Mouse (Mus musculus): Measurements from ENCODE around the gene Cdh13. TPM values are rescaled to one million over a fixed set of nuclear protein-coding genes. Genes with fewer than 3 reads are reported as not detected.

The Cdh13 gene
- polyA plus RNA-seq, 1 experiment from 2014 or later, result 159 TPM

DNA sequence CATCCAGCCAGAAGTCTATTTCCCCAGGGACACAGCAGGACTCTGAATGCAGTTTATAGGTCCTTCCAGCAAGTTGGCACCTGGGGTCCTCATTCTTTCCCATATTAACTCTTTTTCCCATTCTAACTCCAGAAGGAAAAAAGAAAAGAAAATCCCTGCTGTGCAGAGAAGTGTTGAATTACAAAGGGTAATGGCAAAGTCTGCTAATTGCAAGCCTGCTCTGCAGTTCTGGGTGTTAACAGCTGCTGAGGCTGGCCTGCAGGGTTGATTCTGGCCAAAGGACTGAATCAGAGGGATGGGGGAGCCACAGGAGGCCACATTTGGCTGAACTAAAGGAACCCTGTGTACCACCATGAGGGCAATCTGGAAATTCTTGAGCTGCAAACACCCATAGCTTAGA lies 562.2 kb downstream of the Cdh13 start:
- no peak for ATAC-seq
- no peak overlapping the region for H3K9ac ChIP-seq (ENCODE audit: low read depth, low read length)

DNA sequence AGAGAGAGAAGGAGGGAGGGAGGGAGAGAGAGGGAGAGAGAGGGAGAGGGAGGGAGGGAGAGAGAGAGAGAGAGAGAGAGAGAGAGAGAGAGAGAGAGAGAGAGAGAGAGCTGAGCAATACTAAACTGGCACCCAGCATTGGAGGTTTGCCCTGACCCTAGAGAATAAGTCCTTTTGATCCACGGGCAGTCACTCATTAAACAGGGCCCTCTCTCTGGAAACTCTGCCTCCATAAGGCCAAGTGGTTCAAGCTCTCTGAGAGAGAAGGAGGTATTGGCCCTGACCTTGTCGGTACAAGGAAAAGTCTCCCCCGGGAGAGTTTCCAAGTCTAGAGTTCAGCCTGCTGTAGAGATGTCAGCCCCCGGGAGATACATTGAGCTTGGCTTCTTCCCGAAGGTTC lies 564.5 kb downstream of the Cdh13 start:
- no peak overlapping the region for H3K4me2 ChIP-seq (ENCODE audit: low read length)
- H3K4me3 ChIP-seq (ENCODE audit: low read depth, low read length), result no peak overlapping the region
- no peak overlapping the region for H3K27ac ChIP-seq (ENCODE audit: low read length)
- WGBS, result 71% methylated on average over 5 of the region's 5 CpGs
- H3K27me3 ChIP-seq (ENCODE audit: control insufficient read depth, insufficient read depth, low read depth, low read length), result no peaks in the 10 kb centered on the region
- H3K4me1 ChIP-seq (ENCODE audit: control insufficient read depth, insufficient read depth, low read length), result peaks cover 2% of the 10 kb centered on the region; the same call in 1 of the 2 replicates
- no peaks in the 10 kb centered on the region for H3K36me3 ChIP-seq (ENCODE audit: control insufficient read depth, insufficient read depth, low read length)
- H3K9me3 ChIP-seq (replicated peaks; ENCODE audit: control insufficient read depth, low read length, poor library complexity, severe bottlenecking), result no peaks in the 10 kb centered on the region
- ATAC-seq, result no peak
- no peak overlapping the region for H3K9ac ChIP-seq (ENCODE audit: low read depth, low read length)

More for the DNA sequence above, 562.2 kb downstream of the Cdh13 start:
- H3K27me3 ChIP-seq (ENCODE audit: control insufficient read depth, insufficient read depth, low read depth, low read length), result no peaks in the 10 kb centered on the region
- H3K36me3 ChIP-seq (ENCODE audit: control insufficient read depth, insufficient read depth, low read length), result no peaks in the 10 kb centered on the region
- H3K27ac ChIP-seq (ENCODE audit: low read length), result no peak overlapping the region
- H3K4me2 ChIP-seq (ENCODE audit: low read length), result no peak overlapping the region
- no peaks in the 10 kb centered on the region; the same call in 1 of the 2 replicates for H3K9me3 ChIP-seq (replicated peaks; ENCODE audit: control insufficient read depth, low read length, poor library complexity, severe bottlenecking)
- H3K4me3 ChIP-seq (ENCODE audit: low read depth, low read length), result no peak overlapping the region
- H3K4me1 ChIP-seq (ENCODE audit: control insufficient read depth, insufficient read depth, low read length), result peaks cover 2% of the 10 kb centered on the region; the same call in 1 of the 2 replicates

DNA sequence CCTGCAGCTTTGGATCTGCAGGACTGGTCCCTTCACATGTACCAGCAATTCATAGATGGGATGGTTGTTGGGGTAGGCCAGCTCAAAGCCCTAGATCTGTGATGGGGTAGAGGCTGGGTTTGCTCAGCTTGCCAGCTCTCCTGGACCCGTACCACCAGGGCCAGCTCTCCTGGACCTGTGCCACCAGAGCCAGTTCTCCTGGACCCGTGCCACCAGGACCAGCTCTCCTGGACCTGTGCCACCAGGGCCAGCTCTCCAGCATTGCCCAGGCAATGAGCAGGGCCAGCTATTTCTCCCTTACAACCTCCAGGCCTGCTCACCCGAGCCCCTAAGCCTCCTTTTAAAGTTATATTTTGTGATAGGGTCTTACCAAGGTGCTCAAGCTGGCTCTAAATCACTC lies 566.0 kb downstream of the Cdh13 start:
- Histone ChIP-seq H3K36me3 (ENCODE audit: control insufficient read depth, insufficient read depth, low read length) (no peaks in the 10 kb centered on the region), H3K9ac (ENCODE audit: low read depth, low read length) (no peak overlapping the region), H3K4me3 (ENCODE audit: low read depth, low read length) (no peak overlapping the region), H3K9me3 (replicated peaks; ENCODE audit: control insufficient read depth, low read length, poor library complexity, severe bottlenecking) (no peaks in the 10 kb centered on the region), H3K27me3 (ENCODE audit: control insufficient read depth, insufficient read depth, low read depth, low read length) (no peaks in the 10 kb centered on the region), H3K4me1 (ENCODE audit: control insufficient read depth, insufficient read depth, low read length) (peaks cover 2% of the 10 kb centered on the region; the same call in 1 of the 2 replicates), H3K4me2 (ENCODE audit: low read length) (no peak overlapping the region), H3K27ac (ENCODE audit: low read length) (no peak overlapping the region)
- ATAC-seq, result no peak; the same call in 1 of the 2 replicates
- WGBS, result 78% methylated on average over 3 of the region's 3 CpGs

DNA sequence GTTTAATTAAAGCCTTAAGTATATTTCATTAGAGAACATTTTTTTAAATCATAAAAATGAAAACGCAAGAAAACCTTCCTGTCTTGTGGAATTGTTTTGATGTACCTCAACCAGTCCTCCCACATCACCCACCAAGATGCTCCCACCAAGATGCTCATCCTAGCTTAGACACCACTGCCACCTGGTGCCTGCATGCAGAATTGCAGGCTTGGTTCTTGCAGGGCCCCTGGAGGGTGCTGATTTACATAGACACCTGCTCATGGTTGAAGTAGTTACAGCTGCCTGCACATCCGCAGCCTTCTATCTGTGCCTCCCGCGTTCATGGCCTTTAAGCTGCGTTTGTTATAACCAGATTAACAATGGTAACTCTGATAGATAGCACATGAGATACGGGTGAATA lies 566.8 kb downstream of the Cdh13 start:
- Histone ChIP-seq H3K4me1 (ENCODE audit: control insufficient read depth, insufficient read depth, low read length) (peaks cover 2% of the 10 kb centered on the region; the same call in 1 of the 2 replicates), H3K4me2 (ENCODE audit: low read length) (no peak overlapping the region), H3K36me3 (ENCODE audit: control insufficient read depth, insufficient read depth, low read length) (no peaks in the 10 kb centered on the region), H3K4me3 (ENCODE audit: low read depth, low read length) (no peak overlapping the region), H3K27me3 (ENCODE audit: control insufficient read depth, insufficient read depth, low read depth, low read length) (no peaks in the 10 kb centered on the region), H3K9me3 (replicated peaks; ENCODE audit: control insufficient read depth, low read length, poor library complexity, severe bottlenecking) (no peaks in the 10 kb centered on the region), H3K9ac (ENCODE audit: low read depth, low read length) (no peak overlapping the region), H3K27ac (ENCODE audit: low read length) (no peak overlapping the region)
- peak; percentile 14; the same call in 1 of the 2 replicates for ATAC-seq
- WGBS, result 18% methylated on average over 6 of the region's 6 CpGs

DNA sequence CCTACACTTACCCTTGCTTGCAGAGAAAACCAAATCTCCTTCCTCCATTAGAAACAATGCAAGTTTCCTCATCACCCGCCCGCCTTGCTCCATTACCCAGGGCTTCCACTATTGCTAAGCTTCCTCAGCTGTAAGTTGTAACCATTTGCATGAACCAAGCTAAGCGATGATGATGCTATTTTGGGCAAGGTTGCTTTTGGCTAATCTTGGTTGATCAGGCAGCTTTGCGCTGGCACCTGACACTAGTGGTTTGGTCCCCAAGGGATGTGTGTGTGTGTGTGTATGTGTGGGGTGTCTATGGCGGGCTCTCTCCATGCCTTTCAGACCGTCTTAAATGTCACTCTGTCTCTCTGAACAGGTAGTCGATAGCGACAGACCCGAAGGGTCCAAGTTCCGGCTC lies 567.8 kb downstream of the Cdh13 start:
- Histone ChIP-seq H3K27ac (ENCODE audit: low read length) (no peak overlapping the region), H3K4me3 (ENCODE audit: low read depth, low read length) (no peak overlapping the region), H3K9me3 (replicated peaks; ENCODE audit: control insufficient read depth, low read length, poor library complexity, severe bottlenecking) (no peaks in the 10 kb centered on the region), H3K4me1 (ENCODE audit: control insufficient read depth, insufficient read depth, low read length) (no peaks in the 10 kb centered on the region), H3K9ac (ENCODE audit: low read depth, low read length) (no peak overlapping the region), H3K27me3 (ENCODE audit: control insufficient read depth, insufficient read depth, low read depth, low read length) (no peaks in the 10 kb centered on the region), H3K4me2 (ENCODE audit: low read length) (no peak overlapping the region), H3K36me3 (ENCODE audit: control insufficient read depth, insufficient read depth, low read length) (no peaks in the 10 kb centered on the region)
- no peak for ATAC-seq
- WGBS, result 89% methylated on average over 10 of the region's 10 CpGs

DNA sequence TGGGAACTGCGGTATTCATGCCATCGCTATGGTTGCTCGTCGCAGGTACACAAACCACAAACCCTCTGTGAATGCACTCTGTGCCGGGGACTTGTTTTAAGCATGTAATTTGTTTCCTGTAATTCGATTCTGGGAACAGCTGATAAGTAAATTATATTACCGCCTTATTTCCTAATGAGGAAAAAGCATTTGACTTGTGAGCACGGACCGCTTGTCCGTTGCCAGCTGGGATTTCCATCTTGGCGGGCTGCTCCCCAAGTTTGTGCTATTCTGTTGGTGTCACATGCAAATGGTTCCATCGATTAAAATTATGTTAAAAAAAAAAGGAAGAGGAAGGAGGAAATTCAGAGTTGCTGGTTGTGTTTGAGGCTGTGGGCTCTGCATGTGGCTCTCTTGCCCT lies 569.3 kb downstream of the Cdh13 start:
- Histone ChIP-seq H3K27ac (ENCODE audit: low read length) (no peak overlapping the region), H3K9me3 (replicated peaks; ENCODE audit: control insufficient read depth, low read length, poor library complexity, severe bottlenecking) (no peaks in the 10 kb centered on the region), H3K4me1 (ENCODE audit: control insufficient read depth, insufficient read depth, low read length) (no peaks in the 10 kb centered on the region), H3K36me3 (ENCODE audit: control insufficient read depth, insufficient read depth, low read length) (no peaks in the 10 kb centered on the region), H3K4me3 (ENCODE audit: low read depth, low read length) (no peak overlapping the region), H3K4me2 (ENCODE audit: low read length) (no peak overlapping the region), H3K27me3 (ENCODE audit: control insufficient read depth, insufficient read depth, low read depth, low read length) (no peaks in the 10 kb centered on the region), H3K9ac (ENCODE audit: low read depth, low read length) (no peak overlapping the region)
- ATAC-seq, result no peak
- WGBS, result 79% methylated on average over 12 of the region's 12 CpGs

DNA sequence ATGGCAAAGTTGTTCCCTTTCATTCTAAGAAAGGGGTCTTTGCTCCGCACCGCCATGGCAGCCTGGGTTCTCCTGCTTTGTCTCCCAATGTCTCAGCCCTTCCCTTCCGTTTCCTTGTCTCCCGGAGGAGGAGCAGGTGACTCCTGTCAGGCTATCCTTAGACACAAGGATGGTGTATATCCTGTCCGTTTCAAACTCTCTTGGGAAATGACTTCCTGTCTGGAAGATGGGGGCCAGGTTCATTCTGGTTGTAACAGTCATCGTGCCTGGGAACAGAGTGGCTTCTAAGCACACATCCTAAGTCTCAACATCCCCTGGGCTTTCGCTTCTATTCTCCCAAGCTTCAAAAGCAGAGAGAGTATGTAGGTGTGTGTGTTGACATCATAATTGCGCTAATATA lies 571.1 kb downstream of the Cdh13 start:
- no peaks in the 10 kb centered on the region for H3K27me3 ChIP-seq (ENCODE audit: control insufficient read depth, insufficient read depth, low read depth, low read length)
- 88% methylated on average over 8 of the region's 8 CpGs for WGBS
- no peaks in the 10 kb centered on the region for H3K4me1 ChIP-seq (ENCODE audit: control insufficient read depth, insufficient read depth, low read length)
- no peak for ATAC-seq
- no peaks in the 10 kb centered on the region for H3K36me3 ChIP-seq (ENCODE audit: control insufficient read depth, insufficient read depth, low read length)
- no peaks in the 10 kb centered on the region for H3K9me3 ChIP-seq (replicated peaks; ENCODE audit: control insufficient read depth, low read length, poor library complexity, severe bottlenecking)
- no peak overlapping the region for H3K27ac ChIP-seq (ENCODE audit: low read length)
- no peak overlapping the region for H3K9ac ChIP-seq (ENCODE audit: low read depth, low read length)
- H3K4me3 ChIP-seq (ENCODE audit: low read depth, low read length), result no peak overlapping the region
- no peak overlapping the region for H3K4me2 ChIP-seq (ENCODE audit: low read length)

DNA sequence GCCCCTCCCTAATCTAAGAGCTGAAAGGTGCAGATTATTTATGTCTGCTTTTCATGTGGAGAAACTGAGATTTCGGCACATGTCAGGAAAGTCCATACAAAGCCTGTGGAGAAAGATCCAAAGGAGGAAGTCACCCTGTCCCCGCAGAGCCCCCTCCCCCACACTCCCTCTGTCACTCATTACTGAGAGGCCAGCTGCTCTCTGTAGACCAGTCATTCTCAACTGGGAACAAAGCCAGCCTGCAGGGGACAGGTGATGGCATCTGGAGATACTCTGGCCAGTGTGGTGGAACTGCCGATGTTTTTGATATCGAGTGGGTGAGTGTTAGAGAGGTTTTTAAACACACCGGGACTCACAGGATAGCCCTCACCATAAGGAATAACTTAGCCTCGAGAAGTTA lies 582.8 kb downstream of the Cdh13 start:
- no peak overlapping the region for H3K4me2 ChIP-seq (ENCODE audit: low read length)
- 67% methylated on average over 6 of the region's 6 CpGs for WGBS
- H3K36me3 ChIP-seq (ENCODE audit: control insufficient read depth, insufficient read depth, low read length), result no peaks in the 10 kb centered on the region
- no peaks in the 10 kb centered on the region for H3K9me3 ChIP-seq (replicated peaks; ENCODE audit: control insufficient read depth, low read length, poor library complexity, severe bottlenecking)
- H3K27me3 ChIP-seq (ENCODE audit: control insufficient read depth, insufficient read depth, low read depth, low read length), result no peaks in the 10 kb centered on the region
- H3K4me3 ChIP-seq (ENCODE audit: low read depth, low read length), result no peak overlapping the region
- no peak overlapping the region for H3K27ac ChIP-seq (ENCODE audit: low read length)
- no peak overlapping the region for H3K9ac ChIP-seq (ENCODE audit: low read depth, low read length)
- peaks cover 3% of the 10 kb centered on the region; the same call in 1 of the 2 replicates for H3K4me1 ChIP-seq (ENCODE audit: control insufficient read depth, insufficient read depth, low read length)
- ATAC-seq, result no peak

DNA sequence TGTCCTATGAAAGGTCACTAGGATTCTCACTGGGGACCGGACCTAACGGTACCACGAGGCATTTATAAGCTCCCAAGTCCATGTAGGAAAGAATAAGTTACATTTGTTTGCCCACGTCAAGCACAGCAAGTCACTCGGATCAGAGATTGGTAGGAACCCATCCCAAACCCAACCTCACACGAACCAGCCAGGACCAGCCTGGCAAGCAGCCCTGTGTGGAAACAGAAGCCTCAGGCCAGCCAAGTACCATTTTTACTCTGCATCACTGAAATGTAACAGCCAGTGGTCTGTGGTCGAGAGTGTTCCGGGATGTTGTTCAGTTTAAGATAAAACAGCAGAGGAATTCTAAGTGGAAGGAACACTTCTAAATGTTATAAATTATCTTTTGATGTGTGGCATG lies 587.2 kb downstream of the Cdh13 start:
- WGBS, result 87% methylated on average over 8 of the region's 8 CpGs
- Histone ChIP-seq H3K4me2 (ENCODE audit: low read length) (no peak overlapping the region), H3K4me1 (ENCODE audit: control insufficient read depth, insufficient read depth, low read length) (no peaks in the 10 kb centered on the region), H3K27me3 (ENCODE audit: control insufficient read depth, insufficient read depth, low read depth, low read length) (no peaks in the 10 kb centered on the region), H3K9me3 (replicated peaks; ENCODE audit: control insufficient read depth, low read length, poor library complexity, severe bottlenecking) (no peaks in the 10 kb centered on the region), H3K27ac (ENCODE audit: low read length) (no peak overlapping the region), H3K36me3 (ENCODE audit: control insufficient read depth, insufficient read depth, low read length) (no peaks in the 10 kb centered on the region), H3K4me3 (ENCODE audit: low read depth, low read length) (no peak overlapping the region), H3K9ac (ENCODE audit: low read depth, low read length) (no peak overlapping the region)
- no peak for ATAC-seq

All from midbrain, embryonic 16.5 days (tissue).